ENCODE assay signal across 9 mouse cellular contexts in the genomic region with DNA sequence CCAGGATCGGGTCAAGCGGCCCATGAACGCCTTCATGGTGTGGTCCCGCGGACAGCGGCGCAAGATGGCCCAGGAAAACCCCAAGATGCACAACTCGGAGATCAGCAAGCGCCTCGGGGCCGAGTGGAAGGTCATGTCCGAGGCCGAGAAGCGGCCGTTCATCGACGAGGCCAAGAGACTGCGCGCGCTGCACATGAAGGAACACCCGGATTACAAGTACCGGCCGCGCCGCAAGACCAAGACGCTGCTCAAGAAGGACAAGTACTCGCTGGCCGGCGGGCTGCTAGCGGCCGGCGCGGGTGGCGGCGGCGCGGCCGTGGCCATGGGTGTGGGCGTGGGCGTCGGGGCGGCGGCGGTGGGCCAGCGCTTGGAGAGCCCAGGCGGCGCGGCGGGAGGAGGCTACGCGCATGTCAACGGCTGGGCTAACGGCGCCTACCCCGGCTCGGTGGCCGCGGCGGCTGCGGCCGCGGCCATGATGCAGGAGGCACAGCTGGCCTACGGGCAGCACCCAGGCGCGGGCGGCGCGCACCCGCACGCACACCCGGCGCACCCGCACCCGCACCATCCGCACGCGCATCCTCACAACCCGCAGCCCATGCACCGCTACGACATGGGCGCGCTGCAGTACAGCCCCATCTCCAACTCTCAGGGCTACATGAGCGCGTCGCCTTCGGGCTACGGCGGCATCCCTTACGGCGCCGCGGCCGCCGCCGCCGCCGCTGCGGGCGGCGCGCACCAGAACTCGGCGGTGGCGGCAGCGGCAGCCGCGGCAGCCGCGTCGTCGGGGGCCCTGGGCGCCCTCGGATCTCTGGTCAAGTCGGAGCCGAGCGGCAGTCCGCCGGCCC. TPM values are rescaled to one million over a fixed set of nuclear protein-coding genes. Genes with fewer than 3 reads are reported as not detected.
A peak's percentile ranks its signal among the peaks of the same experiment; 100 is the strongest.
DNase-seq lines count a peak whose midpoint lies in the region; ATAC-seq lines count a peak whose summit lies in the region.
"Had no signal": no experiment of that assay in that cellular context is flagged by ENCODE, and none has a peak within 500 bp of the region (broad histone marks: within the 10 kb centered on the region; RNA-seq: fewer than 3 reads in every experiment).

No protein-coding gene starts in this region.

- H3K4me2 ChIP-seq in lung, embryonic 16.5 days (ENCODE audit: low read depth, low read length), result peak overlapping the region; percentile 48
- peak overlapping the region; percentile 48 for H3K4me2 ChIP-seq in limb, embryonic 12.5 days
- H3K4me2 ChIP-seq in stomach, embryonic 14.5 days (replicated peaks; ENCODE audit: low read depth, low read length), result peak overlapping the region; percentile 35

- 1% methylated on average over 105 of the region's 118 CpGs for WGBS in lung, embryonic 16.5 days
- WGBS in forebrain, embryonic 10.5 days, result under 1% methylated on average over 118 of the region's 118 CpGs
- under 1% methylated on average over 102 of the region's 118 CpGs for WGBS in limb, embryonic 12.5 days
- under 1% methylated on average over 115 of the region's 118 CpGs for WGBS in stomach, embryonic 14.5 days

- H3K9me3 ChIP-seq in lung, embryonic 16.5 days (ENCODE audit: control insufficient read depth, low read length), result no peaks in the 10 kb centered on the region
- no peaks in the 10 kb centered on the region for H3K9me3 ChIP-seq in forebrain, embryonic 10.5 days
- H3K9me3 ChIP-seq in limb, embryonic 12.5 days, result no peaks in the 10 kb centered on the region
- no peaks in the 10 kb centered on the region for H3K9me3 ChIP-seq in stomach, embryonic 14.5 days (ENCODE audit: control insufficient read depth, low read depth, low read length)

- peak; percentile 19; the same call in 1 of the 2 replicates for ATAC-seq in lung, embryonic 16.5 days (ENCODE audit: low read depth)
- ATAC-seq in limb, embryonic 12.5 days (ENCODE audit: insufficient number of reproducible peaks, insufficient read depth, low FRiP score, low TSS enrichment, low read depth), result no peak
- no peak; the same call in 1 of the 2 replicates for ATAC-seq in stomach, embryonic 14.5 days (ENCODE audit: insufficient number of reproducible peaks, insufficient read depth, low FRiP score, low read depth)

- H3K4me3 ChIP-seq in lung, embryonic 16.5 days (ENCODE audit: low read length), result peak overlapping the region; percentile 39
- H3K4me3 ChIP-seq in forebrain, embryonic 10.5 days, result peak overlapping the region; percentile 83
- H3K4me3 ChIP-seq in limb, embryonic 12.5 days (replicated peaks), result peak overlapping the region; percentile 36
- H3K4me3 ChIP-seq in stomach, embryonic 14.5 days (ENCODE audit: low read depth, low read length), result peak overlapping the region; percentile 13; the same call in 1 of the 2 replicates

- H3K27ac ChIP-seq in lung, embryonic 16.5 days (ENCODE audit: low read length), result no peak overlapping the region
- peak overlapping the region; percentile 99 for H3K27ac ChIP-seq in forebrain, embryonic 10.5 days
- no peak overlapping the region for H3K27ac ChIP-seq in limb, embryonic 12.5 days
- no peak overlapping the region for H3K27ac ChIP-seq in stomach, embryonic 14.5 days (ENCODE audit: low read length)

- DNase-seq in lung, adult 18-20 months, result no peak
- peak; percentile 68 for DNase-seq in forebrain, embryonic 10.5 days (ENCODE audit: extremely low spot score, low spot score)
- no peak for DNase-seq in urinary bladder, adult 18-20 months (ENCODE audit: low spot score in 2 of 2)
- no peak for DNase-seq in adrenal gland, adult 8-10 months
- DNase-seq in lung, postnatal 4 days, result no peak

- H3K9ac ChIP-seq in lung, embryonic 16.5 days (ENCODE audit: low read length), result no peak overlapping the region
- H3K9ac ChIP-seq in limb, embryonic 12.5 days (replicated peaks), result 0 out of 2 replicates have a peak overlapping the region, but pooled peaks have one; percentile 18
- no peak overlapping the region for H3K9ac ChIP-seq in stomach, embryonic 14.5 days (replicated peaks; ENCODE audit: low read depth, low read length)

- H3K27me3 ChIP-seq in lung, embryonic 16.5 days (ENCODE audit: control insufficient read depth, insufficient read depth, low read depth, low read length), result peaks cover 94% of the 10 kb centered on the region
- H3K27me3 ChIP-seq in forebrain, embryonic 10.5 days (ENCODE audit: poor library complexity, severe bottlenecking), result peaks cover 96% of the 10 kb centered on the region
- peaks cover 93% of the 10 kb centered on the region for H3K27me3 ChIP-seq in limb, embryonic 12.5 days
- peaks cover 82% of the 10 kb centered on the region for H3K27me3 ChIP-seq in stomach, embryonic 14.5 days (ENCODE audit: control insufficient read depth, insufficient read depth, low read length)

- no peaks in the 10 kb centered on the region for H3K36me3 ChIP-seq in lung, embryonic 16.5 days (ENCODE audit: control insufficient read depth, insufficient read depth, low read length)
- H3K36me3 ChIP-seq in forebrain, embryonic 10.5 days (replicated peaks), result peaks cover 23% of the 10 kb centered on the region
- no peaks in the 10 kb centered on the region for H3K36me3 ChIP-seq in limb, embryonic 12.5 days
- no peaks in the 10 kb centered on the region for H3K36me3 ChIP-seq in stomach, embryonic 14.5 days (ENCODE audit: control insufficient read depth, insufficient read depth, low read length)

- H3K4me1 ChIP-seq in lung, embryonic 16.5 days (replicated peaks; ENCODE audit: control insufficient read depth, insufficient read depth, low read length), result peaks cover 12% of the 10 kb centered on the region
- H3K4me1 ChIP-seq in forebrain, embryonic 10.5 days, result peaks cover 75% of the 10 kb centered on the region
- H3K4me1 ChIP-seq in limb, embryonic 12.5 days (replicated peaks), result peaks cover 34% of the 10 kb centered on the region
- peaks cover 22% of the 10 kb centered on the region; the same call in 1 of the 2 replicates for H3K4me1 ChIP-seq in stomach, embryonic 14.5 days (ENCODE audit: control insufficient read depth, insufficient read depth, low read length)

RNA-seq across cellular contexts. Expression of gene Sox1, which starts 1.6 kb away (rescaled TPM):
- not detected in 2 replicates for polyA plus RNA-seq in lung, embryonic 16.5 days (2015; fragmentation: Nextera tagmentation; extraction: Ambion mirVana)
- 4.2 and 4.3 TPM in 2 replicates for polyA plus RNA-seq in forebrain, embryonic 10.5 days (2016; fragmentation: Nextera tagmentation; extraction: Ambion mirVana)
- not detected in 2 replicates for polyA plus RNA-seq in limb, embryonic 12.5 days (2016; fragmentation: Nextera tagmentation; extraction: Ambion mirVana)
- polyA plus RNA-seq in stomach, embryonic 14.5 days (2014; fragmentation: Nextera tagmentation; extraction: Ambion mirVana), result not detected in 2 replicates
- total RNA-seq in adrenal gland, adult 8-10 months (2022), result not detected
- total RNA-seq: heart, postnatal 14 days had no signal

Comparison
In these comparisons a context has a peak if more than half of its experiments do, and no peak if none do; other contexts are left out.
1. H3K4me3 ChIP-seq: peak in every context shown above with its lines; median percentile 83 in forebrain, embryonic 10.5 days; 39 in lung, embryonic 16.5 days; 36 in limb, embryonic 12.5 days; 13 in stomach, embryonic 14.5 days.